Mouse (Mus musculus) activated CD4-positive, CD25-positive, alpha-beta regulatory T cell, adult 4 months (primary cell): ENCODE data around the gene Eps15. TPM values are rescaled to one million over a fixed set of nuclear protein-coding genes. Genes with fewer than 3 reads are reported as not detected.
"Not testable (repeated sequence)": the region's sequence is repeated elsewhere in the genome, so short reads cannot be mapped to it uniquely, and the experiment has no call there.

Experiments used
- ATAC-seq: one replicate; pipeline ENCODE4 v1.8.0; 2017
- polyA plus RNA-seq, 2 experiments: library from polyadenylated mRNA; unstranded; fragments of 100-300 nt; shearing (Covaris generic); gene quantifications; one replicate each; pipeline ENCODE4 v1.2.1; 2017

Eps15 gene
- polyA plus RNA-seq, 2 experiments from 2014 or later, result 66.5 to 83.3 TPM

DNA sequence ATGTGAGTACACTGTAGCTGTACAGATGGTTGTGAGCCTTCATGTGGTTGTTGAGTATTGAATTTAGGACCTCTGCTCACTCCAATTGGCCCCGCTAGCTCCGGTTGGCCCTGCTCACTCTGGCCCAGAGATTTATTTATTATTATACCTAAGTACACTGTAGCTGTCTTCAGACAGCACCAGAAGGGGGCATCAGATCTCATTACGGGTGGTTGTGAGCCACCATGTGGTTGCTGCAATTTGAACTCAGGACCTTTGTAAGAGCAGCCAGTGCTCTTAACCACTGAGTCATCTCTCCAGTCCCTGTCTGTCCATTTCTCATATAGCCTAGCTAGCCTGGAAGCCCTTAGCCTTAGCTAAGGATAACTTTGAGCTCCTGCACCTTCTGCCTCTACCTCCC lies 124.8 kb downstream of the Eps15 start:
- ATAC-seq, result not testable (repeated sequence)

DNA sequence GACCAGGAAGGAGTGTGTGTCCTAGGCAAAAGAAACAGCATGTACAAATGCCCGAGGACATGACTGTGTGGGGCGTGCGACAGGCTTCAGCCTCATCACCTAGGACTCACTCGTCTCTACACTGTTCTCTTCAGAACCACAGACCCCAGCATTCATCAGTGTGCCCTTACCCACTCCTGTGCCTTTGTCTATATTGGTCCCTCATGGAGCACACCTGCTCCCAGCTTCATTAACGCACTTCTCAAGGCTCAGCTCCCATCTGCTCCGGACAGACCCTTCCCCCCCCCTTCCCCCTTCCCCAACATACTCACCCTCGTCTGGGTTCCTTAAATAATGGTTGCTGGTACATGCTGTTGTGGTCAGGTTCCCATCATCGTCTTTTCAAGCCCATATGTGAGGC lies 125.3 kb downstream of the Eps15 start:
- ATAC-seq, result no peak

- no peak for ATAC-seq
Measured at GRCm38 (mm10) chr4:109406054-109406485, 126.0 kb downstream of the Eps15 start.

GRCm38 (mm10) chr4:109406486-109407175 lies 126.6 kb downstream of the Eps15 start, which contains the start of gene Ttc39a:
Gene Ttc39a, plus strand, starts transcription at chr4:109406623.
- no peak for ATAC-seq

DNA sequence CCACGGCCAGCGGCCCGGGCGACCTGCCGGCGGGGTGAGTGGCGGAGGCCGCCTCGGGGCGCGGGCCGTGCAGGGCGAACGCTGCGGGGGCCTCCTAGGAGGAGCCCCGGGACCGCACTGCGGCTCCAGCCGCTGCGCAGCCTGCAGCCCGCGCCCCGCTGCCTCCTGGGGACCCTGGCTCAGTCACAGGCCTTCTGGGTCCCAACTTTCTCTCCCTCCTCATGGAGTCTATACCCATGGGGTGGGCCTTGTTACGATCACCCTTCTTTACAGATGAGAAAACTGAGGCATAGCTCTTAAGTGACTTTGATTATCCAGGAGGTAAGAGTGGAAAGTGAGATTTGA lies 127.1 kb downstream of the Eps15 start:
- ATAC-seq, result no peak

DNA sequence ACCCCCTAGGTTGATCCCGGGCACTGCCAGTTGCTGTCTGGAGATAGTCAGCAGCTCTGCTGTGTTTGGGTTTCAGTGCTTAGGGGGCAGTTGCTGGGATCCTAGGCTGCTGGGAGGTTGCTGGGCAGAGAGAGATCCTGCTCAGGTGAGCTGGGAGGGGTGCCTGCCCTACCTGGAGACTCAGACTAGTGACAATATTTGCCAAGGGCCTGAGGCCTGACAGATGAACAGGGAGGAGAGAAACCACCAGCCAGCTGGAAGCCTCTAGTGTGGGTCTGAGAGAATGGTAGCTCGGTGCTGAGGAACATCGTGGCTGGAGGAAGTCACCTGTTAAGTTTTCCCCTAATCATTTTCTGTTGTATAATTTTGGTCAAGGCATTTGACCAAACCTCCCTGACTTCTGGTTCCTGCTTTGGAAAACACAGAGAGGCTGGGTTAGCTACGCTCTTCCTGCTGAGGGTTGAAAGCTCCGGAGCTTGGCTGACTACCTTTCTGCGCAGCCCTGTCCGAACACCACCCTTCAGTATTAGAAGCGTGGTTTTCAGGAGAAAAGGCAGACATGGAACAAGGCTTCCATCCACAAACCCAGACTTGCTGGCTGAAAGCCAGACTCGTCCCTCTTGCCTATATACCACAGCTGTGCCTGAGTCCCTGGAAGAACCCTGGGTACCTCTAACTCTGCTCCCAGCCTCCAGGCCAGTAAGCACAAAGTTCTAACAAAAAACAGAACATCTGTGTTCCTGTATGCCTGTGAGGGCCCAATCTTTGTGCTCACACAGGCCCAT lies 127.8 kb downstream of the Eps15 start:
- no peak for ATAC-seq

DNA sequence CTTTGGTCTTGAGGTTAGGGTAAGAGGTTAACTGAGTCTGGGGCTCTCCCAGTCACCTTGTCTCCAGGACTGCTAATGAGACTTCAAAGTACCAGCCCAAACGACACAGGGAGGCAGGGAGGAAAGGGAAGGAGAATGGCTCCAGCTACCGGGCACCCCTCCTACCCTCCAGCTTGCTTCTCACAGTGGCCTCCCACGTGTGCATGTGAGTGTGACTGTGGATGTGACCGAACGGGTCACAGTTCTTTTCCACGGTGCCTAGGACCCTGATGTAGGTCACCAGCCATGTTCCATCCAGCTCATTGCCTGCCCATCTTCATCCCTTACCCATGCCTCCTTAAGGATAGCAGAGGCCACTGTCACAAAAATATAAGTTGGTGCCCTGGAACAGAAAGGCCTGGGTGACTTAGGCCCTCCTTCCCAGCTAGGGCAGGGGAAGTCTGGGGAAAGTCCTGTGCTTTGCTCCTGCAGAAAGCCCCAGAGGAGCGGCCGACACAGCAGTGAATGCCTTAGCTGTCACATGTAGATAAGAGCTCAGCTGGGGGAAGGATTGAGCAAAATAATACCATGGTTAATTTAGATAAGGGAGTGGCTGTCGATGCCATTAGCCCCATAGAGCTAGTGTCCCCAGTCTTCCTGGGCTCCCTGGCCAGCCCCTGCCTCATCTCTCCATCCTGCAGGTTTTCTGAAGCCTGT lies 130.8 kb downstream of the Eps15 start:
- no peak for ATAC-seq

DNA sequence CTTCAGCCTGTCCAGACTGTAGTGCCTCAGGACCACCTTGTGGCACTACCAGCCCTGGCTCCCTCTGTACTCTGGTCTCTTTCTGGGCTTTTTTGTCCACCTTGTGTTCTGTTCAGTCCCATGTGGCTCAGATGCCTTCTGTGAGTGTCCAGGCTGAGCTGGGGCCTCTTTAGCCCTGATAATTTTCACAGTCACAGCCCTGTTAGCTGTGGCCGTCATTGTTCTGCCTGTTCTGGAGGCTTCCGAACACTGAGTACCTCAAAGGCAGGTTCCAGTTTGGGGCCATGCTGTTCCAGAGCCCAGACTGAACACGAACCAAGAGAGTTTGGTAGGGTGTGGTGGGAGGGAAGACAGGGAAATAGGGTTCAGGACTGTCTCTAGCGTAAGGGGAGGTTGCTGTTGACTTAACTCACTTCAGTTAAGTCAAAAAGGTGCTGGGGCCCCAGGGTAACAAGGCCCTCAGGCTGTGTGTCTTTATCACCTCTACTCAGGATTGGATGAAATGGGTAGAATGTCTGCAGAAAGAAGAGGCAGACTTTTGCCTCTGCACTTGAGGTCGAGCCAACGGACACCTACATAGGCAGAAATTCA lies 131.4 kb downstream of the Eps15 start:
- no peak for ATAC-seq

DNA sequence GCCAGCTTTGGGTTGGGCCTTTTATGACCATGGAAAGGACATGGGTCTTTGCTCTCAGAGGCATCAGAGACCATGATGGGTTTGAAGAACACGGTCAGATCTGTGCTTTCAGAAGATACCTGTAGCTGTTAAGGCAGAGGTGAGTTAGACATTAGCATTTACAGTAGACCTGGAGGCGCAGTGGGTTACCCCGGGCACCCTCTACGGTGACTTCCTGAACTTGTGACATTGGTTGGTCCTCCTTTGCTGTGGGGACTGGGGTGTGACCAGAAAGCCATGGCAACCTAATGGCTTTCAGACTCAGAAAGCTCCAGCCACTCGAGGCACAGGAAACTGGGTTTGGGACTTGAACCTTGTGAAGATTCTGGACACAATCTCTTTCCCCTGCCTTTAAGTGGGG lies 132.2 kb downstream of the Eps15 start:
- ATAC-seq, result no peak

GRCm38 (mm10) chr4:109417998-109418397 lies 137.9 kb downstream of the Eps15 start:
- no peak for ATAC-seq

DNA sequence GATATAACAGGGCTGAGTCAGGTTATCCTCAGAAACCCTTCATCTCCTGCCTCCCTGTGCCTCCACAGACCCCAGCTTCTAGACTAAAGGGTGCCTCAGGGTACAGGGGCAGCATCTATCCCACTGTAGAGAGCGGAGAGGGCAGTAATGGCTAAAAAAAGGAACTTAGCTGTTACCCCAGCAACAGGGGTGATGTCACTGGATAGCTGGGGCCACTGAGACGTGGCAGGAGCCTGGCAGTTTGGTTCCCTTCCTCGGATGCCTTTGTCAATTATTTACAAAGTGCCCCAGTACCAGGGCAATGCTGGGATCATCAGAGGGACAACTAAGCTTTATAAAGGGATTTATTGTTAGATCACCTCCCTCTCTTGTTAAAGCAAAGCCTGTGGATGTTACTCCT lies 138.9 kb downstream of the Eps15 start:
- no peak for ATAC-seq

- no peak for ATAC-seq
Measured at GRCm38 (mm10) chr4:109419563-109419962, 139.5 kb downstream of the Eps15 start.

GRCm38 (mm10) chr4:109420138-109420795 lies 140.2 kb downstream of the Eps15 start:
- ATAC-seq, result no peak

DNA sequence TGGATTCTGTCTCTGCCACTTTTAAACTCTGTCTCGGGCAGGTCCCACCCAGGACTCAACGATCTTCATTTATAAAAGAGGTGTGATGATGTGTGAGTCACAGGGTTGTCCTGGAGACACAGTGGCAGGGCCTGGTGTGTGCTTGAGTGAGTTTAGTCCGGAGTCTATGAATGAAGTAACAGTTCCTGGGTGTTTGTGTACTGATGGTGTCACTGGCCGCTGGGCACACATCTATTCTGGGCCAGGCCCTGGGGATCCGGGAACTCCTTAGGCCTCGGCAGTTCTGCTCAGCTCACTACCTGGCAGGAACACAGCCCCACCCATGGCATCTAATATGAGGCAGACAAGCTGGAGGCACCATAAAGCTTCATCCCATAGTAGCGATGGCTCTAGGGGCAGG lies 141.5 kb downstream of the Eps15 start:
- no peak for ATAC-seq

DNA sequence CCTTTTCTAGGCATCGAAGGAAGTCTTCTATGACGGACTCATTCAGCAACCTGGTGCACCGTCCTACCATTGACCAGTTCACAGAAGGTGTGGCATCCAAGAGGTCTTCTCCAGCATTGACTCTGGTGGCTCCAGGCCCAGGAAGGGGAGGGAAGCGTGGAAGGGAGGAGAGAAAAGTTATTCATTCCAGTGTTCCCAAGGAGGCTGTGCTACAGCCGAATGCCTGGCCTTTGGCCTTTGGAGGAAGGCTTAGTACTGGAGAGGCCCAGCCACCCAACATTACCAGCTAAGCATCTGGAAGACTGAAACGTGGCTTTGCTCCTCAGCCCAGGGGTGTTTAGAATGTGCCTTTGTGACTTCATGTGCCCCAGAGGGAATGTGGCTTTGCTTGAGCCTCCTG lies 142.4 kb downstream of the Eps15 start:
- no peak for ATAC-seq

DNA sequence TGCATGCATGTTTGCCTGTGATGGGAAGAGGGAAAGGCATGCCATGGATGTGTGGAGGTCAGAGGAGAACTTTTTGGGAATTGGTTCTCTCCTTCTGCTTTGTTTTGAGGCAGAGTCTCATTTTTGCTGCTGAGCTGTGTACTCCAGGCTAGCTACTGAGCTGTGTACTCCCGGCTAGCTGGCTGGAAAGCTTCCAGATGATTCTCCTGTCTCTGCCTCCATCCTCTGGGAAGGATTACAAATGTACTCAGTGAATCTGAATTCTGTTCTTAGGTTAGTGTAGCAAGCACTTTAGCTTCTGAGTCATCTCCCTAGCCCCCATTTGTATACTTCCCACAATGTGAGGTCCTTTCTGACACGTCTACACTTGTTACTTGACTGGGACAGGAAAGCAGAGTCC lies 143.4 kb downstream of the Eps15 start:
- no peak for ATAC-seq

DNA sequence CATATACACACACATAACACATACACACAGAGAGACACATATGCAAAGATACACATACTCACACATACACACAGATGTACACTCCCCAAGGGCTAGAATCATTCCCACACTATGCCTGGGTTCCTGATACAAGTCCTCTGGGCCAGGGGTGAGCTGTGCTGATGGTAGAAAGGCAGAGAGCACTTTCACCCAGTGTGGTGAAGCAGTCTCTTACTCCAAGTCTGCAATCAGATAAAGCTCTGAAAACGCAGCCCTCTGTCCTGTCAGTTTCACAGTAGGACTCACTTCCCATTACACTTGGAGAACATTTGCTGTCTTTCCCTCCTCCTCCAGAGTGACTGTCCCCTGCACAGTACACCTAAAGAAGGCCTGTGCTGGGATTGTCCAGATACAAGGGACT lies 147.0 kb downstream of the Eps15 start:
- no peak for ATAC-seq

DNA sequence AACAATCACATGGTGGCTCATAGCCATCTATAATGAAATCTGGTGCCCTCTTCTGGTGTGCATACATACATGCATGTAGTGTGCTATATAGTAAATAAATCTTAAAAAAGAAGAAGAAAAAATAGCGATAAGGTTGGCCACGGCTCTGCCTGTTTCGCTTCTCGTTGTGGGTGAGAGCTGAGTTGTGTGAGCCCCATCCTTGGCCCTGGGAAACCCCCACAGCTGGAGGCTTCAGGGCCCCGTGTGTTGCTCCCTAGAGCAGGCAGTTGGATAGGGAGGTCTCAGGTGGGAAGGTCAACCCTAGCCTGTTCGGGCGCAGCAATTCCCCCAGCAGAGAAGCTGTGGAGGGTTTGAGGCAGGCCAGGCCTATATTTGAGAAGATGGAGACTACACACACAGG lies 150.2 kb downstream of the Eps15 start:
- no peak for ATAC-seq

- ATAC-seq, result no peak
Measured at GRCm38 (mm10) chr4:109430854-109431253, 150.8 kb downstream of the Eps15 start.

- no peak for ATAC-seq
Measured at GRCm38 (mm10) chr4:109432668-109433375, 152.8 kb downstream of the Eps15 start.

- no peak for ATAC-seq
Measured at GRCm38 (mm10) chr4:109433641-109434040, 153.6 kb downstream of the Eps15 start.

GRCm38 (mm10) chr4:109434256-109434655 lies 154.2 kb downstream of the Eps15 start:
- no peak for ATAC-seq
